Mouse (Mus musculus): ENCODE measurements around the gene Col4a3bp. TPM values are rescaled to one million over a fixed set of nuclear protein-coding genes. Genes with fewer than 3 reads are reported as not detected.

The Col4a3bp gene
- total and polyA plus RNA-seq, 2 experiments from 2014 or later, result 5.7 to 40.9 TPM

DNA sequence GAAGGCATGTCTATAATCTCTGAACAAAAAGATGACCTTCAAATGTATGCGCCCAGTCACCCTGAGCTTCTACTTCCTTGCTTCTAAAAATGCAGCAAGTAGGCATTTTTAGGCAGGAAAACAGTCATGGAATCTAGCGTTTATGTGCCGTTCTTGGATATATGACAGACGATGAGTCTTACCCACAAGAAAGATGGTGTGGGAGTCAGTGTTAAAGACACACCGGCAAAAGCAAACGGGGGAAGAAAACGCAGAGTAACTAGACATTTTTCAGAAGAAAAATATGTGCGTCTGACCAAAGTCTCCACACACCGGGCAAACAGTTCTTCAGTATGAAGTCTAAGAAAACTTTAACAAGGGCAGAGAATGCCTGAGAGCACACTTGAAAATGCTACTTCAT is 144.8 kb downstream of the Col4a3bp start:
- no peak overlapping the region for H3K4me3 ChIP-seq (ENCODE audit: low read depth, low read length)
- DNase-seq, result no peak
- no peak for ATAC-seq
- no peaks in the 10 kb centered on the region for H3K4me1 ChIP-seq (ENCODE audit: insufficient read depth)
- TF ChIP-seq CTCF (IDR thresholded peaks at IDR 0.05; ENCODE audit: low read depth), result no peak
- WGBS, result 86% methylated on average over 9 of the region's 9 CpGs
- H3K9me3 ChIP-seq (ENCODE audit: low read length), result no peaks in the 10 kb centered on the region
- no peaks in the 10 kb centered on the region for H3K36me3 ChIP-seq (ENCODE audit: insufficient read depth)
- no peak overlapping the region for H3K9ac ChIP-seq
- no peaks in the 10 kb centered on the region for H3K27me3 ChIP-seq (ENCODE audit: insufficient read depth, low read length)
- H3K4me2 ChIP-seq (ENCODE audit: low read depth), result no peak overlapping the region
- H3K27ac ChIP-seq (ENCODE audit: low read depth, low read length), result no peak overlapping the region

Other genes starting within 250 kb of the Col4a3bp start
- 25.5 and 34.9 TPM in 2 replicates for gene Poc5, start 154.3 kb upstream of the Col4a3bp start, total RNA-seq (2014; rRNA removed)
- 17.1 and 22.4 TPM in 2 replicates for gene Poc5, start 154.3 kb upstream of the Col4a3bp start, polyA plus RNA-seq (2015; fragmentation: Nextera tagmentation; extraction: Ambion mirVana)
- 0.15 TPM in 1 of 2 replicates, not detected in the other for gene Ankdd1b, start 71.4 kb upstream of the Col4a3bp start, total RNA-seq (2014; rRNA removed)
- gene Ankdd1b, start 71.4 kb upstream of the Col4a3bp start, polyA plus RNA-seq (2015; fragmentation: Nextera tagmentation; extraction: Ambion mirVana), result not detected in 2 replicates
- gene Gm17622, start 51.9 kb upstream of the Col4a3bp start, total RNA-seq (2014; rRNA removed), result not detected in 2 replicates
- gene Gm17622, start 51.9 kb upstream of the Col4a3bp start, polyA plus RNA-seq (2015; fragmentation: Nextera tagmentation; extraction: Ambion mirVana), result not detected in 2 replicates
- gene Polk, start within 50 bp of the Col4a3bp start, total RNA-seq (2014; rRNA removed), result 6.4 and 8.0 TPM in 2 replicates
- 2.1 and 3.9 TPM in 2 replicates for gene Polk, start within 50 bp of the Col4a3bp start, polyA plus RNA-seq (2015; fragmentation: Nextera tagmentation; extraction: Ambion mirVana)
- 230 and 249 TPM in 2 replicates for gene Hmgcr, start 128.3 kb downstream of the Col4a3bp start, total RNA-seq (2014; rRNA removed)
- 142 and 175 TPM in 2 replicates for gene Hmgcr, start 128.3 kb downstream of the Col4a3bp start, polyA plus RNA-seq (2015; fragmentation: Nextera tagmentation; extraction: Ambion mirVana)
- not detected in 2 replicates for gene Ankrd31, start 205.7 kb downstream of the Col4a3bp start, total RNA-seq (2014; rRNA removed)
- 0.04 and 0.06 TPM in 2 replicates for gene Ankrd31, start 205.7 kb downstream of the Col4a3bp start, polyA plus RNA-seq (2015; fragmentation: Nextera tagmentation; extraction: Ambion mirVana)